Mouse (Mus musculus) yolk sac, embryonic 10.5 days (tissue): ENCODE measurements around the gene Fbxo46.
"Not testable (repeated sequence)": the region's sequence is repeated elsewhere in the genome, so short reads cannot be mapped to it uniquely, and the experiment has no call there.

Source experiments
- DNase-seq: peaks from one replicate; pipeline ENCODE4 v3.0.0-alpha.2; 2017; ENCODE audit warnings: low spot score

The Fbxo46 gene

GRCm38 (mm10) chr7:19119631-19120429 is at the start of gene Fbxo46:
Gene Fbxo46, plus strand, starts transcription at chr7:19119859.
- peak; percentile 96 for DNase-seq

- DNase-seq: not testable (repeated sequence)
These were observed 48.6 kb upstream of the Fbxo46 start for GRCm38 (mm10) chr7:19071024-19071423.

GRCm38 (mm10) chr7:19073504-19073903 is 46.2 kb upstream of the Fbxo46 start:
- DNase-seq: no peak

- DNase-seq: no peak
These were observed 45.2 kb upstream of the Fbxo46 start for GRCm38 (mm10) chr7:19074494-19074893.

- DNase-seq: no peak
These were observed 44.4 kb upstream of the Fbxo46 start for GRCm38 (mm10) chr7:19075231-19075630.

- peak; percentile 99 for DNase-seq
These were observed 43.7 kb upstream of the Fbxo46 start, which contains the start of gene Dmwd for GRCm38 (mm10) chr7:19075723-19076585. Gene Dmwd, plus strand, starts transcription at chr7:19076227.

GRCm38 (mm10) chr7:19076586-19076991 is 43.1 kb upstream of the Fbxo46 start:
- no peak for DNase-seq

GRCm38 (mm10) chr7:19077761-19078160 is 41.9 kb upstream of the Fbxo46 start:
- DNase-seq: no peak

GRCm38 (mm10) chr7:19078732-19079131 is 40.9 kb upstream of the Fbxo46 start:
- DNase-seq: no peak

GRCm38 (mm10) chr7:19080451-19080950 is 39.2 kb upstream of the Fbxo46 start:
- DNase-seq: no peak

GRCm38 (mm10) chr7:19082171-19082570 is 37.5 kb upstream of the Fbxo46 start:
- DNase-seq: no peak

- no peak for DNase-seq
These were observed 36.6 kb upstream of the Fbxo46 start for GRCm38 (mm10) chr7:19083096-19083495.

GRCm38 (mm10) chr7:19083701-19084100 is 36.0 kb upstream of the Fbxo46 start, which contains the start of gene Dmpk:
Gene Dmpk, plus strand, starts transcription at chr7:19083849.
- no peak for DNase-seq

GRCm38 (mm10) chr7:19084277-19084771 is 35.3 kb upstream of the Fbxo46 start:
- DNase-seq: no peak

GRCm38 (mm10) chr7:19084921-19085473 is 34.7 kb upstream of the Fbxo46 start:
- no peak for DNase-seq

GRCm38 (mm10) chr7:19085495-19085894 is 34.2 kb upstream of the Fbxo46 start:
- DNase-seq: no peak

GRCm38 (mm10) chr7:19086042-19086441 is 33.6 kb upstream of the Fbxo46 start:
- peak; percentile 72 for DNase-seq

GRCm38 (mm10) chr7:19086760-19087159 is 32.9 kb upstream of the Fbxo46 start:
- DNase-seq: no peak

- no peak for DNase-seq
These were observed 30.8 kb upstream of the Fbxo46 start for GRCm38 (mm10) chr7:19088813-19089212.

- DNase-seq: no peak
These were observed 27.7 kb upstream of the Fbxo46 start for GRCm38 (mm10) chr7:19091913-19092312.

- peak; percentile 66 for DNase-seq
These were observed 27.1 kb upstream of the Fbxo46 start for GRCm38 (mm10) chr7:19092381-19093173.
